Mouse (Mus musculus): ENCODE data around the gene Rsph10b. TPM values are rescaled to one million over a fixed set of nuclear protein-coding genes. Genes with fewer than 3 reads are reported as not detected.

The Rsph10b gene
- total RNA-seq (2017), result not detected in 2 replicates

DNA sequence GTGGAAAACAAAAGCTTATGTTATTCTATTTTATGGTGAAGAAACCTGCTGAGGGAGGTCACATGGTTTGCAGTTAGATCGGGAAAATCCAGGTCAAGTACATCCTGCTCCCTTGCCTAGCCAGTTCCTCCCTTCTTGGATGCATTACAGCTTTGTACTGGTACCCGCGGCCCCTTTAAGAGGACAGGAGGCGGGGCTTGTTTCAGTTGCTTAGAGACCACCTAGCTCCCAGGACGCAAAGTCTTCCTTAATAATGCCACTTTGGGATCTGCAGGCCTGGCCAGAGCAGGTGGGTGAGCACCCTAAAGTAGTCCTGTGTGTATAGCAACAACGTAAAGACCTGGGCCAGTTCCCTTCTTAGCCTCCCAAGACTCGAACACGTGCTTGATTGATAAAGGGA is at the start of gene Rsph10b:
Rsph10b (plus strand) TSS at position 205 of the 400 bp plus-strand sequence.
- no peak for ATAC-seq (replicated peaks; ENCODE audit: low read depth, poor library complexity, severe bottlenecking)

DNA sequence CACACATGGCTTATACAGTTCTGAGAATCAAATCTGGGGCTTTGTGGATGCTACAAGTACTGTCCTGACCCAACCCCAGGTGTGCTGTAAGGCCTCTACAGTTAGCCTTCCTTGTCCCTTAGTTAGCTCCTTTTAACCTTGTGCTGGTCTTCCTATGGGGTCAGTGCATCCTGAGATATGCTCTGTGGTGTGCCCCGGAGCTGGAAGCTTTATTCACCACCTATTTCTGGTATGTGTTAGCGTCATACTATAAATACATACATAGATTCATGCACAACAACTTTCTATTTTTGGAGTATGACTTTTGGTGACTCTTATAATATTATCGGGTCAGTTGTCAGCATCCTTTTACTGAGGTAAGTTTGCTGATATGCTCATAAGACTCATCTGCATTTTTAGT is 47.6 kb upstream of the Rsph10b start:
- no peak for ATAC-seq (replicated peaks; ENCODE audit: low read depth, poor library complexity, severe bottlenecking)

DNA sequence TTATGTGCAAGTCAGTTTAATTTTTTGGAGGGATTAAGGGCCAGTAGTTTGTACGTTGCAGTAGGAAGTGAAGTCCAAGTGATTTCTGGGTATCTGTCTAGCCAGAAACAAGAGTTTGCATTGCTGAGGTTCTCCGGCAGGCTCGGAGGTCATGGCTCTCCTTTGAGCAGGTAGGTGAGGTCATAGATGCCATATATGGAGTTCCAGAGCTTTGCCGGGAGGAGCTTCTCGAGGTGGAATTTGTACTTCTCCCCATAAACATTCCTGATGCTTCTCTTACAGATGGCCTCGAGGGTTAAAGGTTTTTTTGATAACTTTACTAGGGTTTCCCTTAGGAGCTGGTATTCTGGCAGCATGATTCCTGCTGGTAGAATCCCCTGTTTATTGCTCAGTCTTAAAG is 42.1 kb upstream of the Rsph10b start:
- no peak for ATAC-seq (replicated peaks; ENCODE audit: low read depth, poor library complexity, severe bottlenecking)

DNA sequence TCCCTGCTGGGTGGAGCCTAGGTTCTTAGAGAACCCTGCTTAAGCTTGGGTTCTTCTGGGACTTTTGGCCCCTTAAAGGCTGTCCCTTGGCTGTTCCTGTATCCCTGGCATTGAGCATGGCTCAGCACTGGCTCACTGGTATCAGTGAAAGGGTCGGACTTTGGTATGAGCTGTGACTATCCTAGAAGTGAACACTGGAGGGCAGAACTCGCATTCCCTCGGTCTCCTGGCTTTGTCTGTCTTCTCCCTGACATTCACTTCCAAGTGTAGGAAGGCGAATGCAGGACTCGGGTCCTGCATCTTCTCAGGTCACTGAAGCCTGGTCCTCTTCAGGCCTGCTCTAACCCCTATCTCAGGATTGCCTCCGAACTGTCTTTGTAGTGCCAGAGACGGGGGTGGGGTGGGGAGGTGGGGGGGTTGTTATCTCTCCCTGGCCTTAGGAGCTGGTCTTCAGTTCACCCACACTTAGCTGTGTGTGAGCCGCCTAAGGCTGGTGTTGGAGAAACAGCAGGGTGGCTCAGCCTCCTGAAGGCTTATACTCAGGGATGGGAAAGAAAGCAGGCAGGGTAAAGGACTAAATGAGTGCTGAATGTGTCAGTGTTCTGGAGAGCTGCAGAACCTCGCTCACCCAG is 40.5 kb upstream of the Rsph10b start:
- no peak for ATAC-seq (replicated peaks; ENCODE audit: low read depth, poor library complexity, severe bottlenecking)

DNA sequence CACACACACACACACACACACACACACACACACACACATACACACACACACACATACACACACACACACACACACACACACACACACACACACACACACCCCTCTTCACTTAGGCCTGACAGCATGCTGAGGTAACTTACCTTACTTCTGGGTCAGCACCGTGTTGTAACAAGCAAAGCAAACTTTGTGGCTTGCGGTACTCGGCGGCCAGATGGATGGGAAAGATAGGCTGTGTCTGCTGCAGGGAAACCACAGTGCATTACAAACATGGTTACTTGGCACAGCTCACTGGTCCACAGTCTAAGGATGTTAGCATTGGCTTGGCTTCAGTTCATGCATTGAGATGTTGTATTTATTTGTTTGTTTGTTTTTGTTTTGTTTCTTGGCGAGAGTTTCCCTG is 39.4 kb upstream of the Rsph10b start:
- ATAC-seq (replicated peaks; ENCODE audit: low read depth, poor library complexity, severe bottlenecking), result peak; percentile 98

DNA sequence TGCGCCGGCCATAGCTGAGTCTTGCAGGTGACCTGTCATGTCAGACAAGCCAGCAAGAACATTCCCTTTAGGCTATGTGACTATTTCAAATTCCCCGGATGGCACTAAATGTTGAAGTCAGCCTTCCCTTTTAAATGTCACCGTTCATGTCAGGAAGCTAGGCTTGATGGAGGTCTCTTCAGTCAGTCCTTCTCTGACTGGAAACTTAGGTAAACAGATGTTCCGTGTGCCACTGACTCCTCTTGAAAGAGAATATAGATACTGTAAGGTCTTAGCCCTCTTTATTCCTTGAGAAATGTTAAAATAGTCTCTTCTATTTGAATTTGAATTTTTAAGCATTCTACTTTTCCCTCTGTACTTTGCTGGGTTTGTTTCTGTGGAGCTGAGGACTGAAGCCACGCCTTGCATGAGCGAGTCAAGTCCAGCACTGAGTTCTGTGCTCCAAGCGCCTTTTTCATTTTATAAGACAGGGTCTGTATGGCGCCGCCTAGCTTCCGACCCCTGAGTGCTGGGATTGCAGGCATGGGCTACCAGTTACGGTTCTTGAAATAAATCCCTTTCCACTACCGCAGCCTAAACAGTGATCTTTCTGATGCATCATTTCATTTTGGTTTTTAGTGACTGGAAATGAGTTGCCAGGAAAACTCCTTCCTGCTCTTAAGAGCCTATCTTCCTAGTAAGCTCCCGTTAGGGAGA is 35.1 kb upstream of the Rsph10b start, which contains the start of gene Ankrd61:
Ankrd61 (minus strand) TSS at position 51 of the 696 bp plus-strand sequence.
- ATAC-seq (replicated peaks; ENCODE audit: low read depth, poor library complexity, severe bottlenecking), result no peak

DNA sequence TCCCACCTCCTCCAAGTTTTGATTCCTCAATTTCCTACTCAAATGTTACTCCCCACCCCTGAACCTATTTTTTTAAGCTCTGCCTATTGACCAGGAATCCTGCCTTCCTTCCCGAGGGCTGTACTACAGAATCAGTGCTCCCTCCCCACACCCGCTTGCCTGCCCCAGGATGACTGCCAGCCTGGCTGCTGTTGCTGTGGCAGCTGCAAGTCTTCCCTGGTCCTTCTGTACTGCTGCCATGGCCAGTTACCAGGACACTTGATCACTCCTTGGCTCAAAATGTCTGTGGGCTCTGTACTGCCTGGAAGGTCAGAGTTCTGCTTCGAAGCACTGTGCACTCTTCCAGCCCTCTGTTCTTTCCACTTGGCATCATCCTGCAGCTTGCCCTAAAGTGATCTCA is 30.7 kb upstream of the Rsph10b start:
- no peak for ATAC-seq (replicated peaks; ENCODE audit: low read depth, poor library complexity, severe bottlenecking)

DNA sequence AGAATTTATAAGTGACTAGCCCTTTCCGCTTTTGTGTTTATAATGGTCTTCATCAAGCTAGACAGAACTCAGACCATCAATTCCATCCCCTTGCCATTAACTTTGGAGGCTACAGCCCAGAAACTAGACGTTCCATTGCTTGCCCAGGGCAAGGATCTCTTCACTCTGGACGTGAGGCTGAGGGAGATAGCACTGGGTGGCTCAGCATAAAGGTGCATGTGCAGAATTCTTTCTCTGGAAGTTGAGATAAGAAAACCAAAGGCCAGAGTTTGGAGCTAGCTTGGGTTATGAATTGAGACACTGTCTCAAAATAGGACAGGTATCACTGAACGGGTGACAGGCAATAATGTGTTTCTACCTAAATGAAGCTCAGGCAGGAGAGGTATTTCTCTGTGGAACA is 29.0 kb upstream of the Rsph10b start:
- ATAC-seq (replicated peaks; ENCODE audit: low read depth, poor library complexity, severe bottlenecking), result no peak

DNA sequence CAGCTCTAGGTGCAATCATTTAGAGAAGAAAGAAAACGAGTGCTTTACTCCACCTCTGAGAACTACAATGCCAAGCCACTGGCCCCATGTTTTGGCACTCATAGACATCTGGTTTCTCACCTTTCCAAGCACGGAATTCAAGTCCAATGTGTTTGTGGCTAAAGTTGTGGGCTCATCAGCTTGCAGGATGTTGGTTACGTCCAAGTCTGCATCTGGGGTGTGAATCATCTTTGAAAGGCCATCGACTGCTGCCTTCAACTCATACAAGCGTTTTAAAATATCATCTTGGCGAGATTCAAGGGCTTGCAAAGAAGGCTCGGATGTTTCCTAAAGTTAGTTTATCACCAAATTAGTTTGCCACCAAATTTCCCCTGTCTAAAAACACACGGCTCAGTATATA is 26.4 kb upstream of the Rsph10b start:
- ATAC-seq (replicated peaks; ENCODE audit: low read depth, poor library complexity, severe bottlenecking), result no peak

DNA sequence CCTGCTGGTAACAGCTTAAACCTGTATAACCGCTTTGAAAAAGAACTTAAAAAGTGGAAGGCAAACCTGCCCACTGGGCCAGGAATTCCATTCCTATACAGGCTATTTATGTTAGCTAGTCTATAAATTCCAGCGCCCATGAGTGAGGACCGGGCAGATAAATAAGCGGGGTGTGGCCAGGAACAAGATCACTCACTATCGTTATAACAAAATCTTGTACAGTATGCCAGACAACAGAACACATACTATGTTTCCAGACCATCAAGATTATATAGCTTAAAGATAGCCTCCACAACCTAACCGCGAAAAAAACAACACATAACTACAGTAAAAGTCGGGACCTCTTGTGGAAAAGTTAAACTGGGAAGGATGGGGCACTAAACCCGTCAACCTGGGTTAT is 23.9 kb upstream of the Rsph10b start:
- ATAC-seq (replicated peaks; ENCODE audit: low read depth, poor library complexity, severe bottlenecking), result no peak

DNA sequence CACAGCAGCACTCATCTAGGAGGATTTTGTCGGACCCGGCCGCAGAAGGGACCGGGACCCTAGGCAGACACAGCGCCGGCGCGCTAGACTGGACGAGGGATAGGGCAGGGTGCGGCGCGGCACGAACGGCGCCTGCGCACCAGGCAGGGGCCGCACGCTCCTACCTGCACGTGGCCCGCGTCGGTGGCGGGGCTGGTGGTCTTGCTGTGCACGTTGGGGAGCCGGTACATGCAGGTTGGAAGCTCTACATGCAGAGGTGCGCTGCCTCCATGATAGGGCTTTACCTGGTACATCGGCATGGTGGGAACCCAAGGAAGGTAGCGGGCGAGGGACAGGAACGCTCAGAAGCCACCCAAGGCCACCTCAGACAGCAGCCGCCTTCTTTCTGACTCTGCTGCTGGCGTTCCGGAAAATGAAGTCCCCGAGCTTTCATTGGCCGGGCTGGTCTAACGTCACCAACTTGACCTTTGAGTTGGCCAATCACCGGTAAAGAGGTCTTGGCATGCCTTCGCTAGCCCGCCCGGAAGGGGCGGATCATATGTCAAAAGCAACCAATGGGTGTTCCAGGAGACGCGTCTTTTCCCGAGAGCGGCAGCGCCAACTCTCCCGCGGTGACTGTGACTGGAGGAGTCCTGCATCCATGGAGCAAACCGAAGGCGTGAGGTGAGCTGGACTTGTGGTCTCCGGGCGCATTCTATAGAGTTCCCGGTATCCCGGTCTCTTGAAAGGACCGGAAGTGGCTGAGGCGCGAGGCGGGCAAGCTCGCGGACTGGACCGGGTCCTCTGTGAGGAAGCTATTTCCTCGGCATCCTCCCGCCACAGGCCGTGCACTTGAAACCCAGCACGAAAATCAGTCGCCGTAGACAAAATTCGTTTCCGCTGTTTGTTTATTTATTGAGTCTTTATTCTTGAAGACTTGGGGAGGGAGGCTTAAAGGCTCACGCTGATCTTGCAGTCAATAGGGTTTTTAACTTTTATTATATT is 23.1 kb upstream of the Rsph10b start, which contains the start of the genes Aimp2 and Pms2:
Aimp2 (minus strand) TSS at position 431 of the 984 bp plus-strand sequence.
Pms2 (plus strand) TSS at position 548 of the 984 bp plus-strand sequence.
- peak; percentile 98 for ATAC-seq (replicated peaks; ENCODE audit: low read depth, poor library complexity, severe bottlenecking)

DNA sequence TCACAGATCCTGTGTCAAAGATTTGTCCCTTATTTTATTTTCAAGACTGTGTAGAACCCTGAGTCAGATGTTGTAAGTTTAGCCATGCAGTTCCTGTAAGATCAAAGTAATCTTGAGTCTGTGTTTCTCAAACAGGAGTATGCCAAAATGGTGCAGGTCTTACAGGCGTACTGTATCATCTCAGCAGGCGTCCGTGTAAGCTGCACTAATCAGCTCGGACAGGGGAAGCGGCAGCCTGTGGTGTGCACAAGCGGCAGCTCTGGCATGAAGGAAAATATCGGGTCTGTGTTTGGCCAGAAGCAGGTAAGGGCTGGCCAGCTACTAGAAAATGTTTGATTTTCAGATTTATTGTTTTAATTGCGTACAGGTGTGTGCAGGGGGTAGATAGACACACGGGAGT is 16.6 kb upstream of the Rsph10b start:
- ATAC-seq (replicated peaks; ENCODE audit: low read depth, poor library complexity, severe bottlenecking), result no peak

DNA sequence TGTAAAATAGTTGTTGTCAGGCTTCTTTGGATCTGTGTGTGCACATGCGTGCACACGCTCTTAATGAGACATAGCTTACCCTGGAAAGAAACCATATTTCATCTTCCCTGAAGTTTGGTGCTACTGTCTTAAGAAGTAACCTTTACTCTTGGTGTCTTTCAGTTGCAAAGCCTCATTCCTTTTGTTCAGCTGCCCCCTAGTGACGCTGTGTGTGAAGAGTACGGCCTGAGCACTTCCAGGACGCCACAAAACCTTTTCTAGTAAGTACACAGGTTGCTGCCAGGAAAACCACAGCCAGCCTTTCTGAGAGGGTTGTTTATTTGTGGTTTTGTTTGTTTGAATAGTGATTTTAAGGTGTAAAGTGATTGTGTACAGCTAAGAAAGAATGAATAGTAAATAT is 15.4 kb upstream of the Rsph10b start:
- peak; percentile 90 for ATAC-seq (replicated peaks; ENCODE audit: low read depth, poor library complexity, severe bottlenecking)

DNA sequence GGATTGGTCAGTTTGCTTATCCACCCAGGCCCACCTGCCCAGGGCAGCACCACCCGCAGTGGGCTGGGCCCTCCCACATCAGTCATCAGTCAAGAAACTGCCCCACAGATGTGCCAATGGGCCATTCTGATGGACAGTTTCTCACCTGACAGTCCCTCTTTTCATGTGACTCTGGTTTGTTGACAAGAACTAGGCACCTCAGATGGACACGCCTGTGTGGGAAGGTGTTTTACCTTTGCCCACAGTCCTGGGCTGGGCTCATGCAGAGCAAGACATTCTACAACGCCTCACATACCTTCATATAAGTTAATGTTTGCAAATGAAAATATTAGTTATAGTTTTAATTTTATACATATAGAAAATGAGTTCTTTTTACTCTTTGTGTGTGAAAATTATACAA is 14.7 kb upstream of the Rsph10b start:
- ATAC-seq (replicated peaks; ENCODE audit: low read depth, poor library complexity, severe bottlenecking), result no peak

DNA sequence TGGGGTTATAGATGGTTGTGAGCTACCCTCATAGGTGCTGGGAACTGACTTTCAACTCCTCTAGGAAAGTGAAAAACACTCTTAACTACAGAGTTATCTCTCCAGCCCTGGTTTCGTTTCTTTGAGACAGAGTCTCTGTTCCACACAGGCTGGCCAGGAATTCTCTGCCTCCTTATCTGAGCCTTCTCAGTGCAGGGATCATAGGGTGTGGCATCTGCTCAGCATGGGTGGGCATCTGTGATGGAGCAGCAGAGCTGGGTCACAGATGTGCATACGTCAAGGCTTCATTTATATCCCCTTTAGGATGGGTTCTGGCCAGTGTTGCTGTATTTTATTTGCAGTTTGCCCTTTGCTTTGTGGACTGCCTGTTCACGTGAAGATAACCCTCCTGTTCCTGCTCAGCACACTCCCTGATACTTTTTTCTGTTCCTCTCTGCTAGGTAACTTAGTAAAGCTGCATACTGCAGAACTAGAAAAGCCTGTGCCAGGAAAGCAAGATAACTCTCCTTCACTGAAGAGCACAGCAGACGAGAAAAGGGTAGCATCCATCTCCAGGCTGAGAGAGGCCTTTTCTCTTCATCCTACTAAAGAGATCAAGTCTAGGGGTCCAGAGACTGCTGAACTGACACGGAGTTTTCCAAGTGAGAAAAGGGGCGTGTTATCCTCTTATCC is 7.9 kb upstream of the Rsph10b start:
- ATAC-seq (replicated peaks; ENCODE audit: low read depth, poor library complexity, severe bottlenecking), result peak; percentile 25; the same call in 1 of the 2 replicates

DNA sequence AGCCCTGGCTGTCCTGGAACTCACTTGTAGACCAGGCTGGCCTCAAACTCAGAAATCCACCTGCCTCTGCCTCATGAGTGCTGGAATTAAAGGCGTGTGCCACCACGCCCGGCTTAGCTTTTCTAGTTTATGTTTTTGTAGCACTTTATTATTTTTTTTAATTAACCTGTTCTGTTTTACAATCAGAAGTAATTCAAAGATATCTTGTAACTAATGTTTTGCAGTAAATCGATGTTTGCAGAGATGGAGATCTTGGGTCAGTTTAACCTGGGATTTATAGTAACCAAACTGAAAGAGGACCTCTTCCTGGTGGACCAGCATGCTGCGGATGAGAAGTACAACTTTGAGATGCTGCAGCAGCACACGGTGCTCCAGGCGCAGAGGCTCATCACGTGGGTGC is 5.0 kb upstream of the Rsph10b start, which contains the start of gene Gm42421:
Gm42421 (plus strand) TSS at position 301 of the 400 bp plus-strand sequence.
- ATAC-seq (replicated peaks; ENCODE audit: low read depth, poor library complexity, severe bottlenecking), result no peak

DNA sequence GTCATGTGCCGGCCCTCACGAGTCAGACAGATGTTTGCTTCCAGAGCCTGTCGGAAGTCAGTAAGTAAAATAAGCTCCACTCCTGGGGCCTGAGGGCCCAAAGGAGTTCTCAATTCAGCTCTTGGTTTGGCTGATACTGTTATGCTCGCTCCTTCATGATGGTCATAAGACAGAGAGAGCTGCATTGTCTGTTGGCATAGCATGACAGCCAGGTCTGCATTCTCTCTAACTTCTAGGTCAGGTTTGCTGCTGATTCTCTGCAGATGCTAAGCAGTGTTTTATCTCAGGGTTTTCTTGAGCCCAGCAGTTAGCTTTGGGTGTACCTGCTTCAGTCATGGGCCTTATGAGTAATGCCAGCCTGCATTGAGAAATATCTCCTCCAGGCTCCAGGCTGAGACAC is 3.5 kb upstream of the Rsph10b start:
- no peak for ATAC-seq (replicated peaks; ENCODE audit: low read depth, poor library complexity, severe bottlenecking)

DNA sequence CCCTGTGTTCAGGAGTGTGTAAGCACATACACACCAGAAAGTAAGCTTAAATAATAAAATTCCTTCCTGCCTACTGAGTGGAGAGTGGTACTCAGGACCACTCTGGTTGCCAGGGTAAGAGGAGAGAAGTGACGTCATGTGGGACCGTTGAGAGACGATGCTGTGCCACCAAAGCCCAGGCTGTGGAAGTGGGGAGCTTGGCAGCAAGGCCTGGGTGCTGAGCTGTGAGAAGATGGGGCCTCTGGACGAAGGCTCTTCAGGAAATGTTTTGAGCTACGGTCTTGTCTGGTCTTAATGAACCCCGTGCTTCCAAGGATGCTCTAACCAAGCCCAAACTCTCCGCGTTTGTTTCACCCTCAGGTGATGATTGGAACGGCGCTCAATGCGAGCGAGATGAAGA is 2.2 kb upstream of the Rsph10b start:
- ATAC-seq (replicated peaks; ENCODE audit: low read depth, poor library complexity, severe bottlenecking), result no peak

DNA sequence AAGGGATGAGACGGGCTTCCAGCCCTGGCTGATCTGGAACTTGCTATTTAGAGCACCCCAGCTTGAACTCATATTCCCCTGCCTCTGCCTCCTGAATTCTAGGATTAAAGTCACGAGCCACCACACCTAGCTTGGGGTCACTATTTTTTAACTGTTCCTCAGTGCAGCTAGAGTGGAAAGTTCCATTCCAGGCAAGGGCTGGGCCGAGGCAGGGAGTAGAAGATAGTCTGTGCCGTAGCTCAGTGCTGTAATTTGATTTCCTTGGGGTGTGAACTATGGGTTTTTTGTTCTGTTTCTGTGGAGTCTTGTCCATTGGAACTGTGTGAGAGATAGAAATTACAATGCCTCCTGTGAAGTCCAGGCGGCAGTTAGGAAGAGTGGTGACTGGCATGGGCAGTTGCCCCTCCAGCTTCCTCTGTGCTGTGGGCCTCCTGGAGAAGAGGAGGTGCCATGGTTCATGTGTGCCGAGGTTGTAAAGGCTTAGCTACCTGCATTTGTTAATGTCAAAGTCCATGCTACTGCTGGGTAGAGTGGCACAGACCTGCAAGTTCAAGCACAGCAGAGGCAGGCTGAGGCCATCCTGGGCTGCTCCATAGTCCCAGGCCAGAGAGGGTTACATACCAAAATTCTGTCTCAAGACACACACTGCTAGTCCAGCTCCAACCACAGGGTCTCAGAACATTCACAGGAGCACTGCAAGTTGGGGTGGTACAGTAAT is 813 bp upstream of the Rsph10b start:
- ATAC-seq (replicated peaks; ENCODE audit: low read depth, poor library complexity, severe bottlenecking), result no peak
